Mouse (Mus musculus) ES-E14 (cell line): ENCODE data around the gene Smco3.

Source experiments
- CHD2 ChIP-seq: IDR thresholded peaks from 2 replicates; pipeline ENCODE4 v1.6.1; 2014; ENCODE audit warnings: mild to moderate bottlenecking, low read depth, low read length, inconsistent platforms
- MAFK ChIP-seq: IDR thresholded peaks from 2 replicates; pipeline ENCODE4 v1.6.1; 2014; ENCODE audit warnings: mild to moderate bottlenecking, low read depth, low read length, inconsistent platforms; ENCODE audit not compliant: insufficient read depth
- ZC3H11A ChIP-seq: IDR thresholded peaks from 2 replicates; pipeline ENCODE4 v1.6.1; 2012; ENCODE audit warnings: low read depth, mild to moderate bottlenecking, inconsistent platforms, low read length, borderline replicate concordance
- ZNF384 ChIP-seq: IDR thresholded peaks from 2 replicates; pipeline ENCODE4 v1.6.1; 2012; ENCODE audit warnings: low read depth, low read length, inconsistent platforms

GRCm38 (mm10) chr6:136856071-136856636, 20.9 kb upstream of the Smco3 start:
- TF ChIP-seq CHD2: no peak
- no peak for TF ChIP-seq ZNF384
- TF ChIP-seq ZC3H11A: no peak
- TF ChIP-seq MAFK: no peak
